Mouse (Mus musculus) kidney, adult 2 months (tissue): Measurements from ENCODE around the gene Eme1.

Experiments
- CTCF ChIP-seq: fragments of 200-500 bp; conservative IDR thresholded peaks from 2 replicates; pipeline ENCODE4 v1.5.1; 2011; ENCODE audit warnings: low read depth, mild to moderate bottlenecking, control low read depth, low read length, moderate library complexity, mixed read lengths; ENCODE audit not compliant: insufficient read depth, insufficient read length
- POLR2A ChIP-seq: fragments of 200-500 bp; IDR thresholded peaks from one replicate; pipeline ENCODE4 v1.6.1; 2011; ENCODE audit warnings: low read depth, low read length, control low read depth

DNA sequence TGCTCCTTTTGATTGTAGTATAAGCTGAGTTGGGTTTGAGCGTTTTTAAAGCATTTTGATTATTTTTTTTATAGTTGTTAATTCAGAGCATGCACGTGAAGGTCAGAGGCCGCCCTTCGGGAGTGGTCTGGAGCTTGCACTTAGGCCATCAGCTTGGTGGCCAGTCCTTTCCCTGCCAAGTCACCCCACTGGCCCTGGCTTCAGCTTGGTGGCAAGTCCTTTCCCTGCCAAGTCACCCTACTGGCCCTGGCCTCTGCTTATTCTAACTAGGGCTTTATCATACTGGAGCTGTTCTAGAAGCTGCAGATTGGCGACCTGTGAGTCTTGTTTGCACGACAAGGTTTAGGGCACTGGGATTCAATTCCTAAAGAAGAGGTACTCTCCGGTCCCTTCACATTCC is 28.7 kb upstream of the Eme1 start:
- TF ChIP-seq POLR2A (no peak), CTCF (no peak)
